Mouse (Mus musculus): ENCODE data around the gene Moxd1.

- TF ChIP-seq FLI1 (IDR thresholded peaks at IDR 0.05; ENCODE audit: low read length), result no peak
- TF ChIP-seq GATA1 (IDR thresholded peaks at IDR 0.05; ENCODE audit: borderline replicate concordance, low read length), result no peak
Measured at GRCm38 (mm10) chr10:24248116-24248515, 24.8 kb downstream of the Moxd1 start.

Data from megakaryocyte, embryonic 14.5 days (primary cell).